Mouse (Mus musculus): ENCODE data around the gene Zfp458. TPM values are rescaled to one million over a fixed set of nuclear protein-coding genes. Genes with fewer than 3 reads are reported as not detected.
"Not testable (repeated sequence)": the region's sequence is repeated elsewhere in the genome, so short reads cannot be mapped to it uniquely, and the experiment has no call there.

The Zfp458 gene
- 10 to 100 TPM; 19.6 to 24.5 TPM for total RNA-seq (2021)

DNA sequence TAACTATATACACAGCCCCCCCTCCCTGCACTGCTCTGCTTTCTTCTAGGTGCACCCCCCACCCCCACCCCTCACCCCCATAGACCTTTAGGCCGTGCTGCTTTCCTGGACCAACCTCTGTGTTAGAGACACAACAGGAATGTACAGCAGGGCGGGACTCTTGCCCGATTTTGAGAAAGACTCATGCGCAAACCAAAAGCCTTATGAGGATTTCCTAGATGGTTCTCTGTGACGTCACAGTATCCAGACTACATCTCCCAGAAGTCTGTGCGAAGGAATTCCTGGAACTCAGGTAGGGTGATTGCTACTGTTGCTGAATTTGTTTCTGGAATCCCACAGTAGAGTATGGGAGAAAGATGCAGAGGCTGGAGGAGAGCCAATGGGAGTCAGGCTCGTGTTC, at the start of gene Zfp458:
TSS of gene Zfp458 (minus strand) at position 153 of the 400 bp plus-strand sequence.
- intact Hi-C loops (cut with DNase I), result no loop called here
- peak; percentile 29 to 58 for DNase-seq (ENCODE audit: low spot score in 2 of 2)

GRCm38 (mm10) chr13:67306718-67307117, 28.5 kb upstream of the Zfp458 start:
- intact Hi-C loops (cut with DNase I), result loop anchor here (1.0 to 5.0 kb wide), 5 partner anchors 26 to 198 kb away; partner anchors contain the start of genes Gm28044, Gm28557, Zfp595 and Zfp953
- DNase-seq (ENCODE audit: low spot score in 2 of 2), result peak in 1 of 2 experiments; percentile 2

GRCm38 (mm10) chr13:67305822-67306672, 27.8 kb upstream of the Zfp458 start, which contains the start of gene Zfp457:
TSS of gene Zfp457 (minus strand) at chr13:67306485.
- peak; percentile 94 to 97 for DNase-seq (ENCODE audit: low spot score in 2 of 2)
- intact Hi-C loops (cut with DNase I), result loop anchor here (1.0 to 5.0 kb wide), 5 partner anchors 27 to 198 kb away; partner anchors contain the start of genes Gm28044, Gm28557, Zfp595 and Zfp953

- intact Hi-C loops (cut with DNase I), result loop anchor here (5.0 kb wide), 1 partner anchor 38 kb away; the partner anchor contains the start of gene Zfp457
- DNase-seq (ENCODE audit: low spot score in 2 of 2), result not testable (repeated sequence)
Observed at GRCm38 (mm10) chr13:67269383-67270065, 8.7 kb downstream of the Zfp458 start.

- peak; percentile 87 to 94 for DNase-seq (ENCODE audit: low spot score in 2 of 2)
- intact Hi-C loops (cut with DNase I), result loop anchor here (5.0 kb wide), 1 partner anchor 39 kb away; the partner anchor contains the start of gene Zfp457
Observed at GRCm38 (mm10) chr13:67268568-67269369, 9.5 kb downstream of the Zfp458 start.

- no peak for DNase-seq (ENCODE audit: low spot score in 2 of 2)
- intact Hi-C loops (cut with DNase I), result no loop called here
Observed at GRCm38 (mm10) chr13:67214015-67214607, 64.2 kb downstream of the Zfp458 start.

Other genes with a start within 250 kb of the Zfp458 start
- 1 to 10 TPM; 5.3 to 6.4 TPM for gene Zfp712, start 217.3 kb downstream of the Zfp458 start, total RNA-seq (2021)
- 1 to 10 TPM; 2.3 to 2.5 TPM for gene Zfp708, start 180.5 kb downstream of the Zfp458 start, total RNA-seq (2021)
- gene Gm28557, start 169.9 kb downstream of the Zfp458 start, total RNA-seq (2021), result 1 to 10 TPM; 2.0 to 2.2 TPM
- gene Rslcan18, start 162.2 kb downstream of the Zfp458 start, total RNA-seq (2021), result under 1 TPM; 0.30 to 0.69 TPM
- 10 to 100 TPM in 1 of 2 experiments, 1 to 10 TPM in 1; 9.9 to 12.1 TPM for gene Zfp759, start 156.8 kb downstream of the Zfp458 start, total RNA-seq (2021)
- gene Rsl1, start 105.3 kb downstream of the Zfp458 start, total RNA-seq (2021), result 1 to 10 TPM; 4.1 to 4.8 TPM
- gene Zfp455, start 84.0 kb downstream of the Zfp458 start, total RNA-seq (2021), result 1 to 10 TPM; 3.7 to 3.8 TPM
- 1 to 10 TPM; 5.5 to 5.8 TPM for gene Zfp457, start 28.0 kb upstream of the Zfp458 start, total RNA-seq (2021)
- 1 to 10 TPM; 2.6 to 3.0 TPM for gene Zfp595, start 54.1 kb upstream of the Zfp458 start, total RNA-seq (2021)
- gene Gm28044, start 82.1 kb upstream of the Zfp458 start, total RNA-seq (2021), result 1 to 10 TPM; 1.0 to 1.1 TPM
- gene Zfp953, start 82.1 kb upstream of the Zfp458 start, total RNA-seq (2021), result under 1 TPM; 0.85 to 0.89 TPM
- gene Gm28041, start 97.3 kb upstream of the Zfp458 start, total RNA-seq (2021), result not detected
- under 1 TPM; 0.87 to 0.92 TPM for gene Zfp456, start 97.3 kb upstream of the Zfp458 start, total RNA-seq (2021)
- gene Zfp429, start 121.4 kb upstream of the Zfp458 start, total RNA-seq (2021), result 1 to 10 TPM; 1.7 to 2.4 TPM
- 1 to 10 TPM; 3.6 to 9.4 TPM for gene Zfp459, start 143.0 kb upstream of the Zfp458 start, total RNA-seq (2021)
- 10 to 100 TPM; 10.8 to 14.1 TPM for gene Zfp874a, start 173.2 kb upstream of the Zfp458 start, total RNA-seq (2021)
- 10 to 100 TPM; 17.7 to 19.4 TPM for gene Zfp874b, start 205.8 kb upstream of the Zfp458 start, total RNA-seq (2021)
- 1 to 10 TPM; 6.0 to 8.1 TPM for gene Zfp58, start 222.1 kb upstream of the Zfp458 start, total RNA-seq (2021)
- gene Gm26965, start 247.7 kb upstream of the Zfp458 start, total RNA-seq (2021), result not detected
- 10 to 100 TPM; 20.3 to 22.9 TPM for gene Zfp87, start 247.7 kb upstream of the Zfp458 start, total RNA-seq (2021)